Mouse (Mus musculus) ES-Bruce4 (cell line): Measurements from ENCODE around the gene Neurod4.

Experiments
- CTCF ChIP-seq: IDR thresholded peaks from one replicate; pipeline ENCODE4 v1.8.1; 2011; ENCODE audit warnings: low read depth, low read length
- EP300 ChIP-seq: IDR thresholded peaks from 2 replicates; pipeline ENCODE4 v1.6.1; 2011; ENCODE audit warnings: low read depth, low read length; ENCODE audit not compliant: insufficient read depth

DNA sequence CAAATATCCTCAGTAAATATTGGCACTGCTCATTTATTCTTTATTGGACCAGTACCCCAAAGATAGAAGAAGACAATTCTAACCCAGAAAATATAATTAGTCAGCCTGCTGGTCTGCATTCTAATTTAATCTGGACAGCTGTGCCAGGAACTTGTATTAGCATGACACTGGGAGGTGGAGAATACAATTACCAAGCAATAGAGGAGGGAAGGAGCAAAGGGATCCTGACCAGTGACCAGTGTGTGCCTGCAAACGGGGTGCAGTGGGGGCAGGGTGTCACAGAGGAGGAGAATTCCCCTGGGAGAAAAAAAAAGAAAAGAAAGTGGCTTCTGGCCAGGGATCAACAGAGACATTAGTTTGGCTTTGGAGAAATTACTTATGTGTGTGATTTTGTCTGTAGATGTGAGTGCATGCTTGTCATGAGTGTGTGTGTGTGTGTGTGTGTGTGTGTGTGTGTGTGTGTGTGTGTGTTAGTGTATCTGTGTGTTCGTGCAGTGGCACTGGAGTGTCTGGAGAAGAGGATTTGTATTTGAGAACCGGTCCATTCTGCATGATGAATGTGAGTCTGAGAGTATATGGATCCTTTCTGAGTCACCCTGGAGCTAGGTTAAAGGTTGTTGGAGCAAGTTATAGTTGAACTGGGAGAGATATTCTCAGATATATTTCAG lies 13.8 kb upstream of the Neurod4 start:
- no peak for TF ChIP-seq CTCF
- peak; percentile 89 for TF ChIP-seq EP300
